Mouse (Mus musculus) cortical plate, adult 2 months (tissue): ENCODE measurements at regions not wholly inside any gene's neighbourhood (a gene's known extent, or its start where the extent isn't known, plus 50 kb on each side); places are given as distances from the start of the nearest gene placed in this dataset.

Source experiments
- CTCF ChIP-seq: fragments of 200-500 bp; IDR thresholded peaks from 2 replicates; pipeline ENCODE4 v1.5.1; 2011; ENCODE audit warnings: mild to moderate bottlenecking, control low read depth, low read length; ENCODE audit not compliant: insufficient read depth; ENCODE audit errors: extremely low read depth
- POLR2A ChIP-seq: fragments of 200-500 bp; IDR thresholded peaks from 2 replicates; pipeline ENCODE4 v1.6.1; 2011; ENCODE audit warnings: mild to moderate bottlenecking, low read length, control low read depth; ENCODE audit not compliant: insufficient read depth; ENCODE audit errors: extremely low read depth

- no peak for TF ChIP-seq POLR2A
- TF ChIP-seq CTCF = no peak
These were observed 52.3 kb upstream of the Dio2 start for GRCm38 (mm10) chr12:90790562-90790961.
